Mouse (Mus musculus): ENCODE results near the gene Gm47189.
"Not testable (repeated sequence)": the region's sequence is repeated elsewhere in the genome, so short reads cannot be mapped to it uniquely, and the experiment has no call there.

DNA sequence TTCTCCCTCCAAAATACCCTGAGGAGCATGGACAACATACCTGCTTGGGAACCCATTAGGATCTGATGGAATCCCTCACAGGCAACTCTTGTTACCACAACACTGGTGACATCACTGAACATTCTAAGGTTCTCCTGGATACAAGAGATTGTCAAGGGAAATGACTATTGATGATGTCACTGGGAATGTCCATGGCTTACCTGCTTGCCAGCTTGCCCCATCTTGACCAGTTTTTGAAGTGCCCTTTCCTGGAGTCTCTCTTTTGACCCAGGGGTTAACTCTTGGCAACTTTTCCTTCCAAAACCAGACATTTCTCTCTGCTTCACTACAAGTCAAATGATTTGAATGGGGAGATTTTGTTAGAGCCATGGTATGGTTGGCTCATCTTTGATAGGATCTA, at the start of gene Gm47189:
- TF ChIP-seq CTCF, EP300 (IDR thresholded peaks at IDR 0.05; ENCODE audit: low read depth): not testable (repeated sequence)

Measured in liver, embryonic 14.5 days (tissue).